Mouse (Mus musculus) thymus, adult 2 months (tissue): ENCODE results near the gene Urb2. TPM values are rescaled to one million over a fixed set of nuclear protein-coding genes. Genes with fewer than 3 reads are reported as not detected.

Source experiments
- DNase-seq: peaks from one replicate; pipeline ENCODE4 v3.0.0; 2021
- H3K27ac ChIP-seq: fragments of 200-500 bp; 2 replicates; pipeline ENCODE4 v1.5.1; 2012; ENCODE audit warnings: low read length, control low read depth; ENCODE audit not compliant: control insufficient read depth, insufficient read depth
- H3K27me3 ChIP-seq: fragments of 200-500 bp; 2 replicates; pipeline ENCODE4 v1.6.1; 2012; ENCODE audit warnings: mild to moderate bottlenecking, low read length, moderate library complexity, mixed read lengths; ENCODE audit not compliant: control insufficient read depth, insufficient read depth
- H3K36me3 ChIP-seq: fragments of 200-500 bp; 2 replicates; pipeline ENCODE4 v1.6.1; 2012; ENCODE audit warnings: mild to moderate bottlenecking, low read length, moderate library complexity; ENCODE audit not compliant: control insufficient read depth, insufficient read depth
- H3K4me1 ChIP-seq: fragments of 200-500 bp; replicated peaks from 2 replicates; pipeline ENCODE4 v1.6.1; 2012; ENCODE audit warnings: low read length; ENCODE audit not compliant: control insufficient read depth, insufficient read depth
- H3K4me3 ChIP-seq: fragments of 200-500 bp; 2 replicates; pipeline ENCODE4 v1.5.1; 2012; ENCODE audit warnings: mild to moderate bottlenecking, low read length, control low read depth, moderate library complexity; ENCODE audit not compliant: control insufficient read depth, insufficient read depth
- CTCF ChIP-seq: fragments of 200-500 bp; IDR thresholded peaks from 2 replicates; pipeline ENCODE4 v1.5.1; 2012; ENCODE audit warnings: mild to moderate bottlenecking, control low read depth, low read length, moderate library complexity, borderline replicate concordance; ENCODE audit not compliant: control insufficient read depth, poor library complexity, insufficient read depth; ENCODE audit errors: extremely low read depth
- POLR2A ChIP-seq: fragments of 200-500 bp; IDR thresholded peaks from 2 replicates; pipeline ENCODE4 v1.6.1; 2012; ENCODE audit warnings: mild to moderate bottlenecking, low read length, control low read depth, moderate library complexity; ENCODE audit not compliant: control insufficient read depth, poor library complexity, insufficient read depth; ENCODE audit errors: extremely low read depth
- WGBS: fragments of 180-500 bp; shearing (Covaris S2); methylation state at CpG from one replicate; pipeline ENCODE4 v1.1.7; 2018; 5-methylcytosine and 5-hydroxymethylcytosine counted together
- polyA plus RNA-seq: library from polyadenylated mRNA; depleted of rRNA; stranded (reverse); fragments of >200 nt; gene quantifications from 2 replicates; pipeline ENCODE4 v1.2.3, GENCODE M21; 2012

Urb2 gene
- polyA plus RNA-seq, 1 experiment = 16.2 TPM

DNA sequence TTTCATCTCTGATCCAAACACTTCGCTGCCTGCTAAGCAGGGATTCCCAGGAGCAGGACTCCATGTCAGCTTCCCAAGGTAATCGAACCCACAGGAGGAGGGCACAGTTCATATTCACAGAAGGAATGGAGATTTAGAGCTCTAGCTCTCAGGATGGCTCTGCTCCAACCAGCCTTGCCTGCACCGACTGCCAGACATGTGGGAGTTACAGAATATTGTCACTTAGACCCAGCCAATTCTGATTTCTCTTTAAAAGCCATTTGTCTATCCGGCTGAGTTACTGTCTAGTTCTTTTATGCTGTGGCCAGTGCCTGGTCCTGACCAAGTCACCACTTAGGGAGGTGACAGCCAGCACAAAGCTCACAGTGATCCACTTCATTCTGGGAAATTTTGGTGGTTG lies 39.6 kb upstream of the Urb2 start:
- no peak overlapping the region for H3K4me3 ChIP-seq
- DNase-seq = no peak
- H3K4me1 ChIP-seq = peaks cover 22% of the 10 kb centered on the region
- no peak for TF ChIP-seq CTCF
- H3K36me3 ChIP-seq = no peaks in the 10 kb centered on the region
- H3K27me3 ChIP-seq = no peaks in the 10 kb centered on the region; the same call in 1 of the 2 replicates
- 70% methylated on average over 4 of the region's 4 CpGs for WGBS
- no peak overlapping the region for H3K27ac ChIP-seq

GRCm38 (mm10) chr8:123982291-123982793 lies 39.0 kb upstream of the Urb2 start:
- 3% methylated on average over 48 of the region's 48 CpGs for WGBS
- peaks cover 22% of the 10 kb centered on the region for H3K4me1 ChIP-seq
- peak overlapping the region; percentile 91 for H3K4me3 ChIP-seq
- H3K27ac ChIP-seq = no peak overlapping the region
- no peaks in the 10 kb centered on the region for H3K36me3 ChIP-seq
- no peaks in the 10 kb centered on the region; the same call in 1 of the 2 replicates for H3K27me3 ChIP-seq
- DNase-seq = peak; percentile 14
- TF ChIP-seq POLR2A (no peak), CTCF (no peak)

DNA sequence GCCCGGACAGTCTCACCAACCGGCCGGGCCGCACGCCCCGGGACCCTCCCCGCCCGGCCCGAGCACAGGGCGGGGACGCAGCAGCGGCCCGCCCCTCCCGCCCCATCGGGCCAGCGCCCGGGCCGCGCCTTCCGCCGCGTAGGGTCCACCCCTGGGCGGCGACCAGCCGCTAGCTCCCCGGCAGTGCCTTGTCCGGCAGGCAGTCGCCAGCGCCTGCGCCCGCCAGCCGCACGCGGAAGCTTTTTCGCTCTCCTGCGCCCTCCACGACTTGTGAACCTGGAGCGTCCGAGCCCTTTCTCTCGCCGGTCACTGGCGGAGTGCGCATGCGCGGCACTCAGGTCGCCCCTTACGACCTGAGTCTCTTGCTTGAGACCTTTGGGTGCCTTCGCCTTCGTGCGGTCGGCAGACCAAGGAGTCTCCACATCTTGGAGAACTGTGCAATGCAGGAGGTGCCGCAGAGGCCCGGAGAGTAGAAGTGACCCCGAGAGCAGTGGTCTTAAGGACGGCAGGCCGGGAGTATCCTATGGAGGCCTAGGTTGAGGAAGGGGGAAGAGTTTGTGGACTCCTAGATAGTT lies 38.4 kb upstream of the Urb2 start, which contains the start of gene Abcb10:
Gene Abcb10 (minus strand): TSS at position 297 of the 575 bp plus-strand sequence.
- no peaks in the 10 kb centered on the region for H3K36me3 ChIP-seq
- H3K27ac ChIP-seq = no peak within 1 kb of the TSS
- 1% methylated on average over 54 of the region's 56 CpGs for WGBS
- H3K4me1 ChIP-seq = peaks cover 22% of the 10 kb centered on the region
- H3K4me3 ChIP-seq = peak within 1 kb of the TSS; percentile 91
- 0 out of 2 replicates have a peak, but pooled peaks have one; percentile 24 for TF ChIP-seq POLR2A
- TF ChIP-seq CTCF = peak; percentile 46; the same call in 1 of the 2 replicates
- no peaks in the 10 kb centered on the region; the same call in 1 of the 2 replicates for H3K27me3 ChIP-seq
- peak; percentile 56 for DNase-seq

DNA sequence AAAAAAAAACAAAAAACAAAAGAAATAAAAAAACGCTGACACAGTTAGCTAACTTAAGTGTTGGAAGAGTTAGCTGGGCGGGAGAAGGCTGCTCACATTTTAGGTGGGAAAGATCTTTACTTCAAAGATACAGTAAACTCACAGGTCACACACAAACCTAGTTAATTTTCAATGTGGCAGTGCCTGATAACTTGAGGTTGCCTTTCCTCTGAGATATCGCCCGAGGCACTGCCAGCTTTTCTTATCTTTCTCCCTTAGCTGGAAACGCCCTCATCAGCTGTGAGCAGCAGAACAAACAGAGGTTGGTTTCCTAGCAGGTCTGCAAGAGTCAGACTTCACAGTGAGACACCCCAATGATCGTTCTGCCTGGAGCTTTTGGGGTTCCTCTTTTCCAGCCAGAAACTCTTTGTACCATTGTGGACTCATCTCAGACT lies 32.7 kb upstream of the Urb2 start:
- Histone ChIP-seq H3K4me1 (no peaks in the 10 kb centered on the region; the same call in 1 of the 2 replicates), H3K36me3 (peaks cover 3% of the 10 kb centered on the region; the same call in 1 of the 2 replicates), H3K27ac (no peak overlapping the region; the same call in 1 of the 2 replicates), H3K27me3 (no peaks in the 10 kb centered on the region), H3K4me3 (no peak overlapping the region)
- no peak for DNase-seq
- WGBS = 36% methylated on average over 6 of the region's 6 CpGs
- no peak for TF ChIP-seq POLR2A
- no peak for TF ChIP-seq CTCF

DNA sequence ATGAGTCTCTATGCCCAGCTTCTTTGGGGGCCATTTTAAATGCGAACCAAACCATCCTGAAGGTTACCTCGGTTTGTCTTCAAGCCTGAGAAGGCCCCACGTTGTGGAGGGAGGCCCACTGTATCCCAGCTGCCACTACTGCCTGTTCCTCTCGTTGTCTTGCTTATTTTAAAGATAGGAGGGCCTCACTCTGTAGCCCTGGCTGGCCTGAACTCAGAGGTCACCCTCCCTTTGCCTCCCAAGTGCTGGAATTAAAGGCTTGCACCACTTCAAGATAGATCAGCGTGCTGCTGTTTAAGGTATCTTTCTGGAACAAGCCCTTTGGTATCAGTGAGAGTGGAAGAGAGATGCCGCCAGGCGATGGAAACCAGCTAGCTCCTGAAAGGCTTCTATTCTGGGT lies 32.2 kb upstream of the Urb2 start:
- 75% methylated on average over 7 of the region's 7 CpGs for WGBS
- Histone ChIP-seq H3K4me3 (no peak overlapping the region), H3K27ac (no peak overlapping the region), H3K27me3 (no peaks in the 10 kb centered on the region), H3K36me3 (peaks cover 8% of the 10 kb centered on the region), H3K4me1 (no peaks in the 10 kb centered on the region; the same call in 1 of the 2 replicates)
- no peak for TF ChIP-seq POLR2A
- TF ChIP-seq CTCF = no peak
- DNase-seq = no peak

GRCm38 (mm10) chr8:123990277-123991049 lies 30.8 kb upstream of the Urb2 start:
- no peak for DNase-seq
- Histone ChIP-seq H3K4me3 (no peak overlapping the region), H3K27me3 (no peaks in the 10 kb centered on the region), H3K27ac (no peak overlapping the region), H3K4me1 (no peaks in the 10 kb centered on the region; the same call in 1 of the 2 replicates), H3K36me3 (peaks cover 17% of the 10 kb centered on the region)
- 94% methylated on average over 13 of the region's 13 CpGs for WGBS
- TF ChIP-seq POLR2A (no peak), CTCF (no peak)
